Mouse (Mus musculus) lung, embryonic 15.5 days (tissue): ENCODE data around the gene Adh5. TPM values are rescaled to one million over a fixed set of nuclear protein-coding genes. Genes with fewer than 3 reads are reported as not detected.

Experiments used
- ATAC-seq: fragments of 200-750 bp; cut with Nextera tagmentation; 2 replicates; pipeline ENCODE4 v1.8.0; 2017; ENCODE audit warnings: moderate number of reproducible peaks, borderline replicate concordance; ENCODE audit not compliant: low FRiP score, low TSS enrichment; ENCODE audit errors: extremely low read depth
- H3K27ac ChIP-seq: fragments of 300-500 bp; sonication (generic); 2 replicates; pipeline ENCODE4 v1.5.1; 2015; ENCODE audit warnings: moderate library complexity, mild to moderate bottlenecking, inconsistent platforms
- H3K27me3 ChIP-seq: fragments of 300-500 bp; sonication (generic); 2 replicates; pipeline ENCODE4 v1.6.1; 2015; ENCODE audit warnings: inconsistent platforms
- H3K36me3 ChIP-seq: fragments of 300-500 bp; sonication (generic); 2 replicates; pipeline ENCODE4 v1.6.1; 2015; ENCODE audit warnings: inconsistent platforms
- H3K4me1 ChIP-seq: fragments of 300-500 bp; sonication (generic); 2 replicates; pipeline ENCODE4 v1.6.1; 2015; ENCODE audit warnings: inconsistent platforms
- H3K4me2 ChIP-seq: fragments of 300-500 bp; sonication (generic); 2 replicates; pipeline ENCODE4 v1.6.1; 2015; ENCODE audit warnings: inconsistent platforms, mild to moderate bottlenecking, moderate library complexity
- H3K4me3 ChIP-seq: fragments of 300-500 bp; sonication (generic); 2 replicates; pipeline ENCODE4 v1.5.1; 2015; ENCODE audit warnings: mild to moderate bottlenecking, inconsistent platforms
- H3K9ac ChIP-seq: fragments of 300-500 bp; sonication (generic); 2 replicates; pipeline ENCODE4 v1.6.1; 2015; ENCODE audit warnings: inconsistent platforms
- H3K9me3 ChIP-seq: fragments of 300-500 bp; sonication (generic); 2 replicates; pipeline ENCODE4 v1.6.1; 2016; ENCODE audit warnings: inconsistent platforms
- WGBS: fragments of 180-500 bp; shearing (Covaris S2); methylation state at CpG from one replicate; pipeline ENCODE4 v1.1.7; 2015; 5-methylcytosine and 5-hydroxymethylcytosine counted together
- polyA plus RNA-seq: library from polyadenylated mRNA; unstranded; fragments of >200 nt; fragmentation: Nextera tagmentation; extraction: Ambion mirVana; gene quantifications from 2 replicates; pipeline ENCODE4 v1.2.1, GENCODE M21; 2015

Adh5 gene
- 238 and 243 TPM in 2 replicates for polyA plus RNA-seq

- Histone ChIP-seq H3K27ac (peak within 1 kb of the TSS; percentile 86), H3K27me3 (no peaks in the 10 kb centered on the region), H3K4me1 (peaks cover 13% of the 10 kb centered on the region), H3K4me3 (peak within 1 kb of the TSS; percentile 96), H3K4me2 (peak within 1 kb of the TSS; percentile 88), H3K9ac (peak within 1 kb of the TSS; percentile 92), H3K36me3 (peaks cover 27% of the 10 kb centered on the region), H3K9me3 (no peaks in the 10 kb centered on the region)
- ATAC-seq = peak; percentile 99
- under 1% methylated on average over 86 of the region's 86 CpGs for WGBS
Observed at GRCm38 (mm10) chr3:138442612-138443464, at the start of gene Adh5. Gene Adh5 (plus strand): TSS chr3:138443093.

- H3K4me2 ChIP-seq = no peak overlapping the region
- 51% methylated on average over 3 of the region's 3 CpGs for WGBS
- no peaks in the 10 kb centered on the region for H3K27me3 ChIP-seq
- no peak for ATAC-seq
- H3K9me3 ChIP-seq = no peaks in the 10 kb centered on the region
- H3K9ac ChIP-seq = no peak overlapping the region
- peak overlapping the region; percentile 6; the same call in 1 of the 2 replicates for H3K27ac ChIP-seq
- no peaks in the 10 kb centered on the region for H3K4me1 ChIP-seq
- H3K4me3 ChIP-seq = no peak overlapping the region
- no peaks in the 10 kb centered on the region for H3K36me3 ChIP-seq
Observed at GRCm38 (mm10) chr3:138404872-138405271, 38.0 kb upstream of the Adh5 start.

- no peak overlapping the region for H3K9ac ChIP-seq
- H3K27me3 ChIP-seq = no peaks in the 10 kb centered on the region
- WGBS = 23% methylated on average over 3 of the region's 3 CpGs
- peak; percentile 49; the same call in 1 of the 2 replicates for ATAC-seq
- H3K36me3 ChIP-seq = no peaks in the 10 kb centered on the region
- H3K9me3 ChIP-seq = no peaks in the 10 kb centered on the region
- H3K27ac ChIP-seq = no peak overlapping the region
- no peak overlapping the region for H3K4me2 ChIP-seq
- no peak overlapping the region for H3K4me3 ChIP-seq
- no peaks in the 10 kb centered on the region for H3K4me1 ChIP-seq
Observed at GRCm38 (mm10) chr3:138405341-138405740, 37.6 kb upstream of the Adh5 start.

GRCm38 (mm10) chr3:138405840-138406239, 37.1 kb upstream of the Adh5 start:
- Histone ChIP-seq H3K9me3 (no peaks in the 10 kb centered on the region), H3K36me3 (no peaks in the 10 kb centered on the region), H3K27ac (no peak overlapping the region), H3K27me3 (no peaks in the 10 kb centered on the region), H3K9ac (no peak overlapping the region), H3K4me1 (no peaks in the 10 kb centered on the region), H3K4me3 (no peak overlapping the region), H3K4me2 (no peak overlapping the region)
- 79% methylated on average over 7 of the region's 7 CpGs for WGBS
- peak; percentile 31; the same call in 1 of the 2 replicates for ATAC-seq

- ATAC-seq = 0 out of 2 replicates have a peak, but pooled peaks have one; percentile 49
- WGBS = 67% methylated on average over 1 of the region's 1 CpGs
- no peaks in the 10 kb centered on the region for H3K36me3 ChIP-seq
- no peak overlapping the region for H3K9ac ChIP-seq
- no peak overlapping the region for H3K4me3 ChIP-seq
- H3K4me1 ChIP-seq = no peaks in the 10 kb centered on the region
- H3K27ac ChIP-seq = no peak overlapping the region
- H3K4me2 ChIP-seq = no peak overlapping the region
- no peaks in the 10 kb centered on the region for H3K27me3 ChIP-seq
- no peaks in the 10 kb centered on the region for H3K9me3 ChIP-seq
Observed at GRCm38 (mm10) chr3:138407920-138408319, 35.0 kb upstream of the Adh5 start.

- ATAC-seq = no peak
Observed at GRCm38 (mm10) chr3:138409585-138409984, 33.3 kb upstream of the Adh5 start.

GRCm38 (mm10) chr3:138410211-138410610, 32.7 kb upstream of the Adh5 start:
- Histone ChIP-seq H3K36me3 (no peaks in the 10 kb centered on the region), H3K4me2 (no peak overlapping the region), H3K9me3 (no peaks in the 10 kb centered on the region), H3K4me3 (no peak overlapping the region), H3K27me3 (no peaks in the 10 kb centered on the region), H3K9ac (no peak overlapping the region), H3K4me1 (no peaks in the 10 kb centered on the region), H3K27ac (no peak overlapping the region)
- no peak for ATAC-seq
- WGBS = 75% methylated on average over 3 of the region's 3 CpGs

More at GRCm38 (mm10) chr3:138409585-138409984, 33.3 kb upstream of the Adh5 start:
- no peaks in the 10 kb centered on the region for H3K36me3 ChIP-seq
- H3K27me3 ChIP-seq = no peaks in the 10 kb centered on the region
- WGBS = 76% methylated on average over 1 of the region's 1 CpGs
- no peak overlapping the region for H3K27ac ChIP-seq
- H3K4me3 ChIP-seq = no peak overlapping the region
- H3K4me1 ChIP-seq = no peaks in the 10 kb centered on the region
- H3K9me3 ChIP-seq = no peaks in the 10 kb centered on the region
- H3K4me2 ChIP-seq = no peak overlapping the region
- no peak overlapping the region for H3K9ac ChIP-seq

- Histone ChIP-seq H3K9me3 (no peaks in the 10 kb centered on the region), H3K4me3 (no peak within 1 kb of the TSS), H3K4me1 (no peaks in the 10 kb centered on the region), H3K4me2 (no peak within 1 kb of the TSS), H3K36me3 (no peaks in the 10 kb centered on the region), H3K27ac (no peak within 1 kb of the TSS), H3K27me3 (no peaks in the 10 kb centered on the region), H3K9ac (no peak within 1 kb of the TSS)
- WGBS = 63% methylated on average over 6 of the region's 6 CpGs
- ATAC-seq = no peak
Observed at GRCm38 (mm10) chr3:138415121-138415690, 27.7 kb upstream of the Adh5 start, which contains the start of gene Adh4. Gene Adh4 (plus strand): TSS chr3:138415466.

GRCm38 (mm10) chr3:138419369-138419768, 23.5 kb upstream of the Adh5 start:
- H3K4me3 ChIP-seq = no peak overlapping the region
- H3K36me3 ChIP-seq = no peaks in the 10 kb centered on the region
- H3K27me3 ChIP-seq = no peaks in the 10 kb centered on the region
- H3K9ac ChIP-seq = no peak overlapping the region
- WGBS = 70% methylated on average over 6 of the region's 6 CpGs
- no peaks in the 10 kb centered on the region for H3K9me3 ChIP-seq
- no peak for ATAC-seq
- no peak overlapping the region for H3K27ac ChIP-seq
- H3K4me1 ChIP-seq = no peaks in the 10 kb centered on the region
- H3K4me2 ChIP-seq = no peak overlapping the region

- no peak overlapping the region for H3K4me2 ChIP-seq
- H3K9me3 ChIP-seq = no peaks in the 10 kb centered on the region
- no peaks in the 10 kb centered on the region for H3K27me3 ChIP-seq
- H3K4me1 ChIP-seq = no peaks in the 10 kb centered on the region
- no peak overlapping the region for H3K27ac ChIP-seq
- H3K9ac ChIP-seq = no peak overlapping the region
- no peaks in the 10 kb centered on the region for H3K36me3 ChIP-seq
- no peak for ATAC-seq
- WGBS = 93% methylated on average over 3 of the region's 3 CpGs
- no peak overlapping the region for H3K4me3 ChIP-seq
Observed at GRCm38 (mm10) chr3:138420385-138420784, 22.5 kb upstream of the Adh5 start.

GRCm38 (mm10) chr3:138423664-138424063, 19.2 kb upstream of the Adh5 start:
- no peaks in the 10 kb centered on the region for H3K36me3 ChIP-seq
- no peaks in the 10 kb centered on the region for H3K9me3 ChIP-seq
- H3K4me1 ChIP-seq = no peaks in the 10 kb centered on the region
- no peak overlapping the region for H3K4me3 ChIP-seq
- no peak overlapping the region for H3K9ac ChIP-seq
- H3K4me2 ChIP-seq = no peak overlapping the region
- no peak overlapping the region for H3K27ac ChIP-seq
- no peak for ATAC-seq
- WGBS = 50% methylated on average over 2 of the region's 2 CpGs
- no peaks in the 10 kb centered on the region for H3K27me3 ChIP-seq

- Histone ChIP-seq H3K36me3 (no peaks in the 10 kb centered on the region), H3K9ac (no peak overlapping the region), H3K27me3 (no peaks in the 10 kb centered on the region), H3K27ac (no peak overlapping the region), H3K9me3 (no peaks in the 10 kb centered on the region), H3K4me3 (no peak overlapping the region), H3K4me1 (no peaks in the 10 kb centered on the region), H3K4me2 (no peak overlapping the region)
- WGBS = 72% methylated on average over 4 of the region's 4 CpGs
- ATAC-seq = no peak
Observed at GRCm38 (mm10) chr3:138424247-138424646, 18.6 kb upstream of the Adh5 start.
